Mouse (Mus musculus): ENCODE data around the gene Lbhd1.
"Not testable (repeated sequence)": the region's sequence is repeated elsewhere in the genome, so short reads cannot be mapped to it uniquely, and the experiment has no call there.

The Lbhd1 gene

DNA sequence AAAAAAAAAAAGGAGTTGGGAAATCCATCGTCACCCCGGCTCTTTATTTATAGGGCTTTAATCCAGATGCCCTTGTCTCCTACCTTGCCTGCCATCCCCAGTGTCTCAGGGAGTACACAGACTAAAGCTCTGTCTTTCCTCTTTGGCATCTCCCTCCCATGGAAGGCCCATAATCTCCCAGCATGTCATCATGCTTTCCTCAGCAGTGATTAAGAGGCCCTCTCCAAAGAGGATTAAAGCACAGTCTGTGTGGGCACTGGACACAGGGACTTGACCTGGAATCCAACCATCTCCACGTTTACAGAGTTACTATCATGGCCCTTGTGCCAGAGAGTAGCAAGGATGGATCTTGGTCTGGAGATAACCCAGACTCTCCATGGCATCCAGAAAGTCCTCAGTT is at the start of gene Lbhd1, which contains the start of gene Gm49403:
Gene Lbhd1, plus strand, starts transcription at position 117 of the 400 bp plus-strand sequence.
Gene Gm49403, plus strand, starts transcription at position 315 of the 400 bp plus-strand sequence.
- in situ Hi-C loops (cut with MboI, MseI) = no loop called here

DNA sequence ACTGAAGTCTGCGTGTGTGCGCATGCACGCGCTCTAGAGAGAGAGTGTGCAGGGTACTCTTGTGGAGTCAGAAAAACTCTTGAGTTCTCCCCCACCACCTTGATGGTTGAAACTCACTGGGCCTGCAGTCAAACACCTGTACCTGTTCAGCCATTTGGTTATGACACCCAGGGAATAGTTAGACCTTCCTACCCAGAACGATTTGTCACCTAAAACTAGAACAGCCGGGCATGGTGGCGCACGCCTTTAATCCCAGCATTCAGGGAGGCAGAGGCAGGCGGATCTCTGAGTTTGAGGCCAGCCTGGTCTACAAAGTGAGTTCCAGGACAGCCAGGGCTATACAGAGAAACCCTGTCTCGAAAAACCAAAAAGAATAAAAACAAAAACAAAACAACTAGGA is 47.2 kb upstream of the Lbhd1 start:
- in situ Hi-C loops (cut with MboI, MseI) = not testable (repeated sequence)

DNA sequence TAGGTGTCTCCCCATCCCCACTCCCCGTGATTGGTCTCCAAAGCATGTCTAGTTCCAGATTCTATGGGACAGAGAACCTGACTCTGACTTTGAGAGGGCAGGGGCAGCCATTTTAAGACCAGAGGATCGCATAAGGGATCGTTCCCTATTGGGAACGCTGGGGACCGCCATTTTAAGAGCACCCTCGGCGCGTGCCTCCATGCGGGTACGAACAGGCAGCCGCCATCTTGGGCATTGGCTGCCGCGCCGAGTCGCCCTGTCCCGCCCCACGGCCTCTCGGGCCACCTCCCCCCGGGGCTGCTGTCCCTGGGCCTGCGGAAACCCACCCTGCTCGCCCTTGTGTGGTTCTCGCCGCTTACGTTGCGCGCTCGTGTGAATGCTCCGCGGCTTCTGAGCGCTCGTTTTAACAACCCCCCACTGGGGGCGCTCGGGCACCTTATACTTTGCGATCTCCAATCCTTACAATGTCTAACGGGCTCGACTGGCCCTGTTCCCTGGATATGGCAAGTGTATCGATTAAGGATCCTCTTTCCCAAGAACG is 46.2 kb upstream of the Lbhd1 start, which contains the start of gene Bscl2:
Gene Bscl2, plus strand, starts transcription at position 217 of the 541 bp plus-strand sequence.
- in situ Hi-C loops (cut with MboI, MseI) = no loop called here

DNA sequence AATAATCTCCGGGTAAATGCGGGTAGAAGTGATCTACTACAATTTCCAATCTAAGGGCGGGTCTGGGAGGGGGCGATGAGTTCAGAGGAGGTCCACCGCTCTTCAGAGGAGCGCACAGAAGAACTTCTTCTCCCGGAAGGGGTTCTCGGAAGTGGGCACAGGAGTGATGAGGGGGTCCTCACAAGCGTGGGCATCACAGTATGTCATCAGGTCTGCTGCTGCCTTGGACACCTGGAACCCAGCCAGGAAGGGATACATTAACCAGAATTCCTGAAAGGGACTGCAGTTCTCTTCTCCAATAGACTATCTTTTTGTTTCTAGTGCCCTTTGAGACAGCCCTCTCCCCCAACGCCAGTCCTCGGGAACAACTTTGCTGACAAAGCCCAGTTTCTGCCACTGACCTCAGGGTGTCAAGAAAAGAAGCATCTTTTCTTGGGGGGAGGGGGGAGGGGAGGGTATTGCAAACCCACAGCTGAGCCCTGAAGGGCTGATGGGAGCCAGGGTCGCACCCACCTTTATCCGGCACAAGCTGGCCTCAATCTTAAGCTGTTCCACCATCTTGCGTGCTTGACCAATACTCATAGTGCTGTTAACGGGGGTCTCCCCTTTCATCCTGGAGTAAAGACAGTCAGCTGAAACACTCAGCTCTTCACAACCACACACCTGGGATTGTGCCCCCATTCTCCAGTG is 45.3 kb upstream of the Lbhd1 start:
- in situ Hi-C loops (cut with MboI, MseI) = no loop called here

DNA sequence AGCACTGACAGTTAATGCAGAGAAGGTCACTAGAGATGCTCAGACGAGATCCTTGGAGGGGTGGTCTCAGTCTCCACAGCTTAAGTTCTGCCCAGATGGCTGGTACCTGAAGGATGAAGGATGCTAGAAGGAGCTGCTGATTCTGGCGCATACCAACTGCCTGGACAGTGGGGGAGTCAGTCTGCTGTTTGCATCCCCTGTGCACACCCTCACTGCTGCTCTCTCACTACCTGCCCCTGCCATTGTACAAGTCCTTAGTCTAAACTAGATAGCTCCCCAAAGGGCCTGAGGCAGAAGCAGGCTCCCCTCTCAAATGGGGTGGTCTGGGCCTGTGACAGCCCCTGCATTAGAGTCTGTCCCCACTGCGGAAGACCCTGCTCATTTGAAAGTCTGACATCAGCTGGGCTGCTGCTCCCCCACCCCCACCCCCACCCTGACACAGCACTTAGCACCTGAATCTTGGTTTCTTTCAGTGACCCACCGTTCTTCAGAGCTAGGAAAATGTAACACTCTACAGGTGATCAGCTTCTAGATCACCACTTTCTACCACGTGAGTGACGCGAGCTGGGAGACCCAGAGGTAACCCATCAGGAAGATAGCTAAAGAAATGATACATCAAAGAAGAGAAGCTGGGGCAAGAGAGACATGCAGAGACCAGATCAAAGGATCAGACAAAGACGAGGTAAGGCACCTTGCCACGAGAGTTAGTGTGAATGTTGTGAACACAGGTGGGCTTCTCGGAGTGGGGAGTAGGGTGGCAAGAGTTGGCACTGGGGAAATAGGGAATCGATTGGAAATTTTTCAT is 44.2 kb upstream of the Lbhd1 start, which contains the start of gene Gng3:
Gene Gng3, minus strand, starts transcription at position 92 of the 805 bp plus-strand sequence.
- in situ Hi-C loops (cut with MboI, MseI) = no loop called here

DNA sequence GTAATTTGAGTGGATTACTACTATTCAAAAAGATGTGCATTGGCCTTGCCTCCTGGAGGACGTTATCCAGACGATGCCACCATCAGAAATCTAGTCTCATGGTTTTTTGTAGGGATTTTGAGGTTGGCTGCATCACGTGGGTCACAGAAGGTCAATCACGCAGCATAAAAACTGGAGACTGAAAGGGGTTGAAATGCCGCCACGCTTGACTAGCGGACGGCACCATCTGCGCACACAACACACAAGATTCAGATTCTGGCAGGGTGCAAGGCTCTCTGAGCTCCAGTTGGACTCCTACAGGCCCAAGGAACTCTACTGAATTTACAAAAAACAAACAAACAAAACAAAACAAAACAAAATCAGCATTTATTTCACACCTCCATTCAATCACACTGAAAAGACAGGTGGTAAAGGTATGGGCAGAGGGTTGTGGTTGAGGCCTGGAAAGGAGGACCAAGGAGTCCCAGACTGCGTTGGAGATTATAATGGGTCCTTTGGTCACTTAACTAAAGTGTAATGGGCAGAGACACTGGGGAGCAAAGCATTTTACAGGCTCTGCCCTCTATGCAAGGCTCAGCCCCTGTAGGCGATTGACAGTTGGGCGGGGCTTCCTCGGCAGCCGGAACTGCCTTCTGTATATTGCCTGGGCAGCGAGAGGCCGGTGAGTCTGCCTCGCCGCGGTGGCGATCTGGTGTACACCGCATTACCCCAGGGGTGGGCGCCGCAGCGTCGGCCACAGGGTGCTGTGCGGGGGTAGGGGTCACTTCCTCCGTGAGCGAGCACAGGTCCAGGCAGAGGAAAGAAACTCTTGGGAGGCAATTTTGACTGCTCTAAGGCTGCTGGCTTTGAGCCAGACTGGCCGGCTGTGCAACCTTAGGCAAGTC is 43.4 kb upstream of the Lbhd1 start:
- in situ Hi-C loops (cut with MboI, MseI) = no loop called here

DNA sequence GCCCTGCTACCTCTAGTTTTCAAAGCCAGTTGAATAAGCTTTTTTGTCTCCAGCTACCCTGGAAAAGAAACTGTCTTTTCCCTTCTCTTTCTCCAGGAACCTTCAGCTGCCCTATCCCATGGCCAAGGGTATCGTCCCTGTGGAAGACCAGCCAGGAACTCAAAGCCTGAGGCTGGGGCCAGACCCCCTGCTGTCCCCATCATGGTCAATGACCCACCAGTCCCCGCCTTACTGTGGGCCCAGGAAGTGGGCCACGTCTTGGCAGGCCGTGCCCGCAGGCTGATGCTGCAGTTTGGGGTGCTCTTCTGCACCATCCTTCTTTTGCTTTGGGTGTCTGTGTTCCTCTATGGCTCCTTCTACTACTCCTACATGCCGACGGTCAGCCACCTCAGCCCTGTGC is 42.5 kb upstream of the Lbhd1 start:
- in situ Hi-C loops (cut with MboI, MseI) = no loop called here

DNA sequence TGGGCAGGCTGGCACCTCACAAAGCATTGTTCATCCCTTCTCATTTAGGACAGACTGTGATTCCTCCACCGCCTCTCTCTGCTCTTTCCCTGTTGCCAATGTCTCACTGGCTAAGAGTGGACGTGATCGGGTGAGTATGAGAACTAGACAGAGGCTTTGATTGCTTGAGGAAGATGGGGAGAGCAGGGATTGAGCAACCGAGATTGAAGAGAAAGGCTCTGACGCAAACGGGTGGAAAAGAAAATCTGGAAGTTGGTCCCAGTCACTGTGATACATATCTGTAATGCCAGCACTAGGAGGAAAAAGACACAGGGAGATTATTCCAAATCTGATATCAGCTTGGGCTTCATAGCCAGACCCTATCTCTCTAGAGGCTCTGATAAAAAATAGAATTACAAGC is 40.6 kb upstream of the Lbhd1 start:
- in situ Hi-C loops (cut with MboI, MseI) = no loop called here

DNA sequence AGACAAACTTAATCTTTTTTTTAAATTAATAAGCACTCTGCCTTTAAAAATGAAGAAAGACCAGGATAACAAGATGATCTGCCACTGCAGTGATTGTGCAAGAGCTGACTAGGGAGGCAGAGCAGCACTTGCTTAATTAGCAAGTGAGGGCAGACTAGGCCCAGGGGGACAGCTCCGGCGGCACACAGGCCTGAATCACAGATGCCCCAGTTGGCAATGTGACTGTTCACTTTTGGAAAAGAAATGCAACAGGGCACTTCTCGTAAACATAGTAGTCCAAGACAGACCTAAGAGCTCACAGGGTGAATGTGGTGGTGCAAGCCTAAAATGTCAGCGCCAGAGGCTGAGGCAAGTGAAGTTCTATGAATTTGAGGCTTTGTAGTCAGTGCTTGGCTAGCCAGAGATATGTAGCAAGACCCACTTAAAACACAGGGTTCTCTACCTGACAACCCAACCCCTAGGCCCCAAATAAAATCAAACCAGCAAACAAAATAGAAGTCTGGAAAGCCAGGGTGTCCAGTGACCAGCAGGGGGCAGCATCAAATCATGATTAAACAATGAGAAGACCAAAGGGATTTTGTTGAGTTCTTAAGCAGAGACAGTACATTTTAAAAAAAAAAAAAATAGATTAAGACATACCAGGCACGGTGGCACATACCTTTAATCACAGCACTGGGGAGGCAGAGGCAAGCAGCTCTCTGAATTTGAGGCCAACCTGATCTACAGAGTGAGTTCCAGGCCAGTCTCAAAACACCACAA is 39.0 kb upstream of the Lbhd1 start:
- in situ Hi-C loops (cut with MboI, MseI) = no loop called here

DNA sequence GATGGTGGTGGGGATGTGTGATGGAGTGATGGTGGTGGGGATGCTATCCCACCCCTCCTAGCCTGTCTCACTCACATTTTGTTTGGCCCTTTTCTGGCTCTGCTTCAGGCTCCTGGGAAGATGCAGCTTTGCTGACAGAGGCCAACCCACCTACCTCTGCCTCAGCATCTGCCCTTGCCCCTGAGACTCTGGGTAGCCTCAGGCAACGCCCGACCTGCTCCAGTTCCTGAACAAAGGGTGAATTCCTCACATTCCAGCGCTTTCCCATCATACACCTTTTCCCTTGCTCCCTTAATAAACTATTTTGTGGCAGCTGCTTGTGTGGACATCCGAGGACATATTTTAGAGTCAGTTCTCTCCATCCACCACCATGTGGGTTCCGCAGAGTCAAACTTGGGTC is 35.2 kb upstream of the Lbhd1 start:
- in situ Hi-C loops (cut with MboI, MseI) = no loop called here

DNA sequence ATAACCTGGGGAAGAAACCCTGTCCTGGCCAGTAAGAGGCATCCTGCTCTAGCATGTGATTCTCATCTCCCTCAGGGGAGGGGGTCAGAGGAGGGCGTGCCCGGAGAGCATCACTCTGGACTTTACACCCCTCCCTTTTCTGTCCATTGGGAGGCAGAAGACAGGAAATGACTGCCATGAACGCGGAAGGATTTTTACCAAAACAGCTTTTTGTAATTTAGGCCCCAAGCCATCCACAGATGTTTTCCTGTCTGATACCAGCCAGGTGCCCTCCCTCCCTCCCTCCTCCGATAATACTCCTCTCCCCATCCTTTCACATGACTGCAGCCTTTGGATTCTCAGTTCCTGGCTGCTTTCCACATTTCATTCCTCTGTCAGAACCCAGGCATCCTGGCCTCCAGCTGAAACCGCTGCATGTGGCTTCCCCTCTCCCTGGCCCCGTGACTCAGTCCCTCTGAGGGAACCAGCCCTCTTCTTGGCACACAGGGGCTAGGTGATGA is 33.1 kb upstream of the Lbhd1 start, which contains the start of gene Lrrn4cl:
Gene Lrrn4cl, plus strand, starts transcription at position 367 of the 500 bp plus-strand sequence.
- in situ Hi-C loops (cut with MboI, MseI) = no loop called here

DNA sequence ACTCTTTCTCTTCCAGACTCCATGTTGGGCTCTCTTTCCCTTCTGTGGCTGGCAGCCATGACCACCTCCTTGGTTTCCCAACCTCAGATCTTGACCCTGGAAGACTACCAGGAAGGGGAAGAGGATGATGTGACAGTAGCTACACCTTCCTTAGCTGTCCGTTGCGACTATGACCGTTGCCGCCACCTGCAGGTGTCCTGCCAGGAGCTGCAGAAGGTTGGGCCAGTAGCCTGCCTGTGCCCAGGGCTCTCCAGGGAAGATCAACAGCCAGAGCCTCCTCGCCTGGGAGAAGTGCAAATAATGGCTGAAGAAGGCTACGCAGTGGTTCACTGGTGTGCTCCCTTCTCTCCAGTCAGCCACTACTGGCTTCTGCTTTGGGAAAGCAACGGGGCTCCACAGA is 31.9 kb upstream of the Lbhd1 start:
- in situ Hi-C loops (cut with MboI, MseI) = no loop called here

DNA sequence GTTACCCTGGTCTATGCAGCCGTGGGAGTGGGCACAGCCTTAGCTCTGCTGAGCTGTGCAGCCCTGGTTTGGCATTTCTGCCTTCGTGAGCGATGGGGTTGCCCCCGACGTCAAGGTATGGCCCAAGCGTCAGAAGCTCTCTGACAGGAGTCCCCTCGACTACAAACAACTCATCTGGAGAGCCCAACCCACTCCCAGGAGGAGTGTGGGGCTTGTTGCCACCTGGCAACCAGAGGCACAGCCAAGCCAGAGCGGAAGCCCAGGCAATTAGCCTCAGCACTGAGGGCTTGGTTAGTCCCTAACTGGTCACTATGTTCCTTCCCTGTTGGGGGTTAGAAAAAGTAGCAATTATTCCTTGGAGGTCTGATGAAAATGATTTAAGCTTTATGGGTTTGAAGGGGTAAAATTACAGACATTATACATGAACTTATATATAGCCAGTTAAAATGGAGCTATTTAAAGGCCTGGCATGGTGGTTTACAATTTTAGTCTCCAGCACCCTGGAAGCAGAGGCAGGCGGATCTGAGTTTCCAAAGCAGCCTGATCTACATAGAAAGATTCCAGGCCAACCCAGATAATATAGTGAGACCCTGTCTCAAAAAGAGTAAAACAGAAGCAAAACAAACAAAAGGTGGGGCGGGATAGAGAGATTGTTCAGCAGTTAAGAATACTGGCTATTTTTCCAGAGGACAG is 31.1 kb upstream of the Lbhd1 start:
- in situ Hi-C loops (cut with MboI, MseI) = no loop called here

DNA sequence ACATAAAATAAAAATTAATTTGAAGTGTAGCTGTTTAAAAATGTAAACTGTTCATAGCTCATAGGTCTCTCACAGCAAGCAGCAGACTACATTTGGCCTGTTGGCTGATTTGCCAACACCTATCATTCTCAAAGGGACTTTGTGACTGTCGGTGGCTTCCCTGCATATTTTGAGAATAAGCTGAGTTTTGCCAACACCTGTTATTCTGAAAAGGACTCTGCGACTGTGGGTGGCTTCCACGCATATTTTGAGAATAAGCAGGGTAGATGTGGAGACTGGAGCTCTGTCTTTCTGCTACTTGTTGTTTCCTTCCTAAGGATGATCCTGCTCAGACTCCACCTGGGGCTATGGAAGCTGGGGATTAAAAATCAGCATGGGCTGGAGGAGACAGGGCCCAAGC is 30.4 kb upstream of the Lbhd1 start:
- in situ Hi-C loops (cut with MboI, MseI) = no loop called here

DNA sequence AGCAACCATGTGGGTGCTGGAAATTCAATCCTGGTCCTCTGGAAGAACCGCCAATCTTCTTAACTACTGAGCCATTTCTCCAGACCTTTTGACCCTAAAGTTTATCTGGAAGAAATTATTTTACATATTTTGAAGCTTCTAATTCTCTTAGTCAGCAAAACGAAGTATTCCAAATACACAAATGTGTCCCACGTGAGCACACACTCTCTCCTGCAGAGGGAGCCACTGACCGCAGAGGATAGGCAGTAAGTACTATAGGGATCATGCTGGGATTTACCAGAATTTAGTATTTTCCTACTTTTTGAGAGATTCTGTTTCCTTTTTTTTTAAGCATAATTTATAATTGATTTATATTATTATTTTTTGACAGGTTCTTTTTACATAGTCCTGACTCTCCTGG is 25.8 kb upstream of the Lbhd1 start:
- in situ Hi-C loops (cut with MboI, MseI) = loop anchor here (5.0 kb wide), 1 partner anchor 250 kb away; no protein-coding TSS in a partner anchor

DNA sequence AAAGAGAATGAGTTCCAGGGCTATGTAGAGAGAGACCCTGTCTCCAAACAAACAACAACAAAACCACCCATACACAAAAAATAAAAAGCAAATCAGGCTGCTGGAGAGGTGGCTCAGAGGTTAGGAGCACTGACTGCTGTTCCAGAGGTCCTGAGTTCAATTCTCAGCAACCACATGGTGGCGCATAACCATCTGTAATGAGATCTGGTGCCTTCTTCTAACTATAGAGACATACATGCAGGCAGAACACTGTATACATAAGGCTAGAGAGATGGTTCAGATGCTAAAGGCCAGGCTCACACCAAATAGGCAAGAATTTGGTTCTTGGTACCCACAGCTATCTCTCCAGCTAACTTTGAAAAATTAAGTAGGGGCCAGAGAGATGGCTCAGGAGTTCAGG is 24.5 kb upstream of the Lbhd1 start:
- in situ Hi-C loops (cut with MboI, MseI) = loop anchor here (5.0 kb wide), 1 partner anchor 248 kb away; no protein-coding TSS in a partner anchor

DNA sequence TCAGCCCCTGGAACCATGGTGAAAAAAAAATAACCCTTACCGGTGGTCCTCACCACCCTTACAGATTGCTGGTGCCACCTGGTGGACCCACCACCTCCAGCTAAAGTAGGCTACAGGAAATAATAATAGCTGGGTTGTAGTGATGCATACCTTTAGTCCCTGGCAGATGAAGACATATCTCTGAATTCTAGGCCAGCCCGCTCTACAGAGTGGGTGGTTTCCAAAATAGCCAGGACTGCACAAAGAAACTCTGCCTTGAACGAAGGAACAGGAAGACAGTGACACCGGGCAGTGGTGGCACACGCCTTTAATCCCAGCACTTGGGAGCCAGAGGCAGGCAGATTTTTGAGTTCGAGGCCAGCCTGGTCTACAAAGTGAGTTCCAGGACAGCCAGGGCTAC is 19.3 kb upstream of the Lbhd1 start:
- in situ Hi-C loops (cut with MboI, MseI) = no loop called here

DNA sequence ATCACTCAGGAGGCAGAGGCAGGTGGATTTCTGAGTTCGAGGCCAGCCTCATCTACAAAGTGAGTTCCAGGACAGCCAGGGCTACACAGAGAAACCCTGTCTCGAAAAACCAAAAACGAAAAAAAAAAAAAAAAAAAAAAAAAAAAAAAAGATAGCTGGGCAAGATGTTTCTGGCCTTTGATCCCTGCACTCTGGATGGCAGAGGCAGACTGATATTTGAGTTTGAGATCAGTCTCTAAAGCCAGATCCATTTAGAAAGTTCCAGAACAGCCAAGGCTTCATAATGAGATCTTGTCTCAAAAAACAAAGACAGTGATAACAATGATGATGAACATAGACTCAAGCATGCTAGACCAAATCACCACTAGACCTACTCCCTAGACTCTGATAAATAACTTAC is 13.2 kb upstream of the Lbhd1 start:
- in situ Hi-C loops (cut with MboI, MseI) = not testable (repeated sequence)

DNA sequence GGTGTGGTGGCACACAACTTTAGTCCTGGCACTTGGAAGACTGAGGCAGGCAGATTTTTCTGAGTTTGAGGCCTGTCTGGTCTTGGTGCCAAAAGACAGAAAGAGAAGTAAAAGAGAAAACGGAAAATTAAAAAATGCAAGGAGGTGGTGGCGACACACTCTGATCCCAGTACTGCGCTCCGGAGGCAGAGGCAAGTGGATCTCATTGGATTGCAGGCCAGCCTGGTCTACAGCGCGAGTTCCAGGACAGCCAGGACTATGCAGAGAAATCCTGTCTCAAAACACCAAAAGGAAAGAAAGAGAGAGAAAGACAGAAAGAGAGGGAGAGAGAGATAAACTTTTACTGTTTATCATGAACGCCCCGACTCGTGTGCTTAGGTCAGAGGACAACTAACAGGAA is 12.7 kb upstream of the Lbhd1 start:
- in situ Hi-C loops (cut with MboI, MseI) = no loop called here
